Mouse (Mus musculus): ENCODE measurements around the gene Rhbdd2. TPM values are rescaled to one million over a fixed set of nuclear protein-coding genes. Genes with fewer than 3 reads are reported as not detected.

Gene Rhbdd2
- polyA plus RNA-seq, 1 experiment, result not detected

GRCm38 (mm10) chr5:135682942-135683570 lies 50.6 kb downstream of the Rhbdd2 start:
- H3K4me1 ChIP-seq (ENCODE audit: control insufficient read depth, insufficient read depth, low read length), result no peaks in the 10 kb centered on the region
- H3K27ac ChIP-seq (ENCODE audit: insufficient read depth, low read depth, low read length), result no peak overlapping the region
- H3K4me3 ChIP-seq (ENCODE audit: insufficient read depth, low read depth, low read length), result no peak overlapping the region
- WGBS, result 87% methylated on average over 12 of the region's 12 CpGs
- no peak for TF ChIP-seq POLR2A (IDR thresholded peaks at IDR 0.05; ENCODE audit: insufficient read depth, low read depth, low read length)
- TF ChIP-seq CTCF (IDR thresholded peaks at IDR 0.05; ENCODE audit: insufficient read depth, low read depth, low read length), result no peak

DNA sequence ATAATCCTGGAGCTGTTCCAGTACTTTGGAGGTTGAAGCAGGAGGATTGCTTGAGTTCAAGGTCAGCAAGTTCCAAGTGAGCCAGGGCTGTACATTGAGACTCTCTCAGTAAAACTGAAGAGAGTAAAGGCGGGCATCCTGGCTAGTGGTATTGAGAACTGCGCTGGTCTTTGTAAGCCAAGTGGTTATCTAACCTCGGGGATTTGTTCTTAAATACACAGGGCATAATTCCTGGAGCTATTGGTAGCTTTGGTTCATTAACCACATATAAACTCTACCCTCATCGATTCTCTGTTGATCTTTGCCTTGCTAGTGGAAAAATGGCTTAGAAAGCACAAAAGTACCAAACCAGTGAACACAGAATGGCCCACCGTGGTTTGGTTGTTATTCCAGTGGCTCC lies 58.0 kb downstream of the Rhbdd2 start:
- no peak for TF ChIP-seq CTCF (IDR thresholded peaks at IDR 0.05; ENCODE audit: insufficient read depth, low read depth, low read length)
- no peak for TF ChIP-seq POLR2A (IDR thresholded peaks at IDR 0.05; ENCODE audit: insufficient read depth, low read depth, low read length)
- Histone ChIP-seq H3K27ac (ENCODE audit: insufficient read depth, low read depth, low read length) (no peak overlapping the region), H3K4me1 (ENCODE audit: control insufficient read depth, insufficient read depth, low read length) (peaks cover 8% of the 10 kb centered on the region), H3K4me3 (ENCODE audit: insufficient read depth, low read depth, low read length) (peak overlapping the region; percentile 77; the same call in 1 of the 2 replicates)
- WGBS, result 61% methylated on average over 5 of the region's 5 CpGs

GRCm38 (mm10) chr5:135691266-135691665 lies 58.8 kb downstream of the Rhbdd2 start:
- H3K4me3 ChIP-seq (ENCODE audit: insufficient read depth, low read depth, low read length), result no peak overlapping the region
- WGBS, result 44% methylated on average over 4 of the region's 4 CpGs
- no peak for TF ChIP-seq POLR2A (IDR thresholded peaks at IDR 0.05; ENCODE audit: insufficient read depth, low read depth, low read length)
- peaks cover 8% of the 10 kb centered on the region for H3K4me1 ChIP-seq (ENCODE audit: control insufficient read depth, insufficient read depth, low read length)
- H3K27ac ChIP-seq (ENCODE audit: insufficient read depth, low read depth, low read length), result no peak overlapping the region

DNA sequence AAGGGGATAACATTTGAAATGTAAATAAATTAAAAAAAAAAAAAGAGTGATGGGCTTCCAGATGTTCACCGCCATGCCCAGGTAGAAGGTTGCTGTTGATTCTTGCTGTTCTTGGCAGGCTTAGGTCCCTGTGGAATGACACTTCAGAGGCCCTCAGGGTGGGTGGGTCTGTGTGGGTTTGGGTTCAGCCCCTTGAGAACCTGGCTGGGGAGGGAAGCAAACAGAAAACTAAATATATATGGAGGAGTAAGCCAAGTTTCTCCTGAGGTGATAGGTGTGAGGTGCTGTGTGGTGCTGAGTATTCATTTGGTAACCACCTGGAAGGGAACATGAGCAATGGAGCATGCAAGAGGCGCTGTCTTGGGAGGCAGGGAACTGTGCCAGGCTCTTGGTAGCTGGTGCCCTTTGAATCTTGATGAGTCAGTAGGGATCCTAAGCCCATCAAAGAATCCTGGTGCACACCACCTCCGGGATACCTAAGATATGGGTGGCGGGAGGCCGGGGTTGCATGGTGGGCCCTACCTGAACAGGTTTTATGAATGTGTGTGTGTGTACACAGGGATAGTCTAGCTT lies 60.9 kb downstream of the Rhbdd2 start:
- 92% methylated on average over 5 of the region's 5 CpGs for WGBS
- no peak overlapping the region for H3K4me3 ChIP-seq (ENCODE audit: insufficient read depth, low read depth, low read length)
- no peak overlapping the region for H3K27ac ChIP-seq (ENCODE audit: insufficient read depth, low read depth, low read length)
- TF ChIP-seq POLR2A (IDR thresholded peaks at IDR 0.05; ENCODE audit: insufficient read depth, low read depth, low read length) (no peak), CTCF (IDR thresholded peaks at IDR 0.05; ENCODE audit: insufficient read depth, low read depth, low read length) (no peak)
- peaks cover 7% of the 10 kb centered on the region for H3K4me1 ChIP-seq (ENCODE audit: control insufficient read depth, insufficient read depth, low read length)

GRCm38 (mm10) chr5:135695277-135695721 lies 62.9 kb downstream of the Rhbdd2 start:
- TF ChIP-seq CTCF (IDR thresholded peaks at IDR 0.05; ENCODE audit: insufficient read depth, low read depth, low read length), result no peak
- no peak for TF ChIP-seq POLR2A (IDR thresholded peaks at IDR 0.05; ENCODE audit: insufficient read depth, low read depth, low read length)
- no peak overlapping the region for H3K27ac ChIP-seq (ENCODE audit: insufficient read depth, low read depth, low read length)
- WGBS, result 41% methylated on average over 7 of the region's 7 CpGs
- H3K4me3 ChIP-seq (ENCODE audit: insufficient read depth, low read depth, low read length), result no peak overlapping the region
- H3K4me1 ChIP-seq (ENCODE audit: control insufficient read depth, insufficient read depth, low read length), result peaks cover 7% of the 10 kb centered on the region; the same call in 1 of the 2 replicates

Other genes with a start within 250 kb of the Rhbdd2 start
- not detected in 2 replicates for gene Pom121, start 238.1 kb upstream of the Rhbdd2 start, polyA plus RNA-seq (2012; ENCODE audit: insufficient read depth, insufficient read length, low replicate concordance, missing spikeins)
- gene Hip1, start 87.5 kb upstream of the Rhbdd2 start, polyA plus RNA-seq (2012; ENCODE audit: insufficient read depth, insufficient read length, low replicate concordance, missing spikeins), result 69.9 TPM in 1 of 2 replicates, not detected in the other
- not detected in 2 replicates for gene Ccl26, start 69.0 kb upstream of the Rhbdd2 start, polyA plus RNA-seq (2012; ENCODE audit: insufficient read depth, insufficient read length, low replicate concordance, missing spikeins)
- gene Ccl24, start 59.6 kb upstream of the Rhbdd2 start, polyA plus RNA-seq (2012; ENCODE audit: insufficient read depth, insufficient read length, low replicate concordance, missing spikeins), result not detected in 2 replicates
- gene Por, start 37.4 kb downstream of the Rhbdd2 start, polyA plus RNA-seq (2012; ENCODE audit: insufficient read depth, insufficient read length, low replicate concordance, missing spikeins), result not detected in 2 replicates
- gene Tmem120a, start 111.8 kb downstream of the Rhbdd2 start, polyA plus RNA-seq (2012; ENCODE audit: insufficient read depth, insufficient read length, low replicate concordance, missing spikeins), result not detected in 2 replicates
- not detected in 2 replicates for gene Styxl1, start 145.8 kb downstream of the Rhbdd2 start, polyA plus RNA-seq (2012; ENCODE audit: insufficient read depth, insufficient read length, low replicate concordance, missing spikeins)
- 359 and 724 TPM in 2 replicates for gene Mdh2, start 145.9 kb downstream of the Rhbdd2 start, polyA plus RNA-seq (2012; ENCODE audit: insufficient read depth, insufficient read length, low replicate concordance, missing spikeins)
- gene Srrm3, start 174.3 kb downstream of the Rhbdd2 start, polyA plus RNA-seq (2012; ENCODE audit: insufficient read depth, insufficient read length, low replicate concordance, missing spikeins), result not detected in 2 replicates

Data from olfactory bulb, adult 2 months (tissue).